Mouse (Mus musculus): ENCODE results near the gene Prdm16.

Prdm16 gene

GRCm38 (mm10) chr4:154639591-154640442 lies 3.1 kb upstream of the Prdm16 start:
- DNase-seq (ENCODE audit: low read depth, low spot score): no peak

- DNase-seq (ENCODE audit: low read depth, low spot score): no peak
Observed at GRCm38 (mm10) chr4:154639126-154639525, 2.5 kb upstream of the Prdm16 start.

GRCm38 (mm10) chr4:154638320-154638886 lies 1.7 kb upstream of the Prdm16 start:
- no peak for DNase-seq (ENCODE audit: low read depth, low spot score)

- DNase-seq (ENCODE audit: low read depth, low spot score): no peak
Observed at GRCm38 (mm10) chr4:154637468-154638319, 1.0 kb upstream of the Prdm16 start.

GRCm38 (mm10) chr4:154636053-154636433 lies 630 bp downstream of the Prdm16 start:
- no peak for DNase-seq (ENCODE audit: low read depth, low spot score)

GRCm38 (mm10) chr4:154635241-154636052 lies 1.2 kb downstream of the Prdm16 start:
- DNase-seq (ENCODE audit: low read depth, low spot score): no peak

GRCm38 (mm10) chr4:154634470-154635240 lies 2.0 kb downstream of the Prdm16 start:
- no peak for DNase-seq (ENCODE audit: low read depth, low spot score)

GRCm38 (mm10) chr4:154634001-154634400 lies 2.7 kb downstream of the Prdm16 start:
- no peak for DNase-seq (ENCODE audit: low read depth, low spot score)

- no peak for DNase-seq (ENCODE audit: low read depth, low spot score)
Observed at GRCm38 (mm10) chr4:154632800-154633764, 3.6 kb downstream of the Prdm16 start.

- no peak for DNase-seq (ENCODE audit: low read depth, low spot score)
Observed at GRCm38 (mm10) chr4:154630763-154631162, 5.9 kb downstream of the Prdm16 start.

- no peak for DNase-seq (ENCODE audit: low read depth, low spot score)
Observed at GRCm38 (mm10) chr4:154627419-154628142, 9.1 kb downstream of the Prdm16 start.

- DNase-seq (ENCODE audit: low read depth, low spot score): no peak
Observed at GRCm38 (mm10) chr4:154626282-154626681, 10.4 kb downstream of the Prdm16 start.

- no peak for DNase-seq (ENCODE audit: low read depth, low spot score)
Observed at GRCm38 (mm10) chr4:154625710-154626109, 11.0 kb downstream of the Prdm16 start.

- no peak for DNase-seq (ENCODE audit: low read depth, low spot score)
Observed at GRCm38 (mm10) chr4:154623241-154623640, 13.4 kb downstream of the Prdm16 start.

- no peak for DNase-seq (ENCODE audit: low read depth, low spot score)
Observed at GRCm38 (mm10) chr4:154622521-154622920, 14.2 kb downstream of the Prdm16 start.

GRCm38 (mm10) chr4:154611167-154611566 lies 25.5 kb downstream of the Prdm16 start:
- no peak for DNase-seq (ENCODE audit: low read depth, low spot score)

GRCm38 (mm10) chr4:154607724-154608123 lies 28.9 kb downstream of the Prdm16 start:
- no peak for DNase-seq (ENCODE audit: low read depth, low spot score)

- no peak for DNase-seq (ENCODE audit: low read depth, low spot score)
Observed at GRCm38 (mm10) chr4:154604442-154604830, 32.2 kb downstream of the Prdm16 start.

All from skeletal muscle tissue, adult 2 months (tissue).